Mouse (Mus musculus): ENCODE measurements around the gene Trpc6. TPM values are rescaled to one million over a fixed set of nuclear protein-coding genes. Genes with fewer than 3 reads are reported as not detected.

Trpc6 gene
- total and polyA plus RNA-seq, 3 experiments = 0.06 to 0.58 TPM; not detected in 1

DNA sequence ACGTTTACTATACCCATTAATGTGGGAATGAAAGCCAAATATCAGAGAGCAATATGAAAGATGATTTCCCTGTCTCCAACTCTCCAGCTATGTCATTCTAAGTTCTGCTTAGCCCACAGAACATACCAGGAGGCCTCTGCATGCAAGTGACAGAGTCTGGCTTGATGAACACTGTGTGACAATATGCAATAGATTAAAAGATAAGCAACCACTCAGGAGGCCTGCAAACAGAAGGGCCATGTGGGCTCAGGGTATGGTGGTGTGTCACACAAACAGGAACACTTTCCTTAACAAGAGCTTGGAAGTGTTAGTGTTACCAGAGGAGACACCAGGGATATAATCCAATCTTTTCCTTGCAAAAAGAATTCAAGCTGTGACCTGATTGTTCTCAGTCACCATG is 159.6 kb downstream of the Trpc6 start:
- no peaks in the 10 kb centered on the region for H3K36me3 ChIP-seq (ENCODE audit: control insufficient read depth in 1 of 2, insufficient read depth in 2 of 2, low read length in 2 of 2)
- DNase-seq (ENCODE audit: low read depth, low spot score) = no peak
- no peaks in the 10 kb centered on the region for H3K4me1 ChIP-seq (ENCODE audit: control insufficient read depth in 1 of 2, insufficient read depth in 2 of 2, low read length in 2 of 2)
- H3K27me3 ChIP-seq (ENCODE audit: control insufficient read depth in 1 of 2, insufficient read depth in 2 of 2, low read length in 2 of 2) = peaks cover 0 to 4% of the 10 kb centered on the region in 2 experiments; a peak in 2 of 4 replicates
- H3K4me3 ChIP-seq (ENCODE audit: control insufficient read depth in 1 of 2, insufficient read depth in 1 of 2, low read depth in 2 of 2, low read length in 2 of 2) = no peak overlapping the region
- H3K27ac ChIP-seq (ENCODE audit: control insufficient read depth, low read depth, low read length) = no peak overlapping the region
- TF ChIP-seq USF2 (IDR thresholded peaks at IDR 0.05; ENCODE audit: borderline replicate concordance in 1 of 2, insufficient read depth in 1 of 2, low read depth in 1 of 2, low read length in 2 of 2) (no peak), POLR2A (IDR thresholded peaks at IDR 0.05; ENCODE audit: control insufficient read depth in 1 of 2, insufficient read depth in 1 of 2, low read depth in 1 of 2, low read length in 2 of 2, poor library complexity in 1 of 2) (no peak), BHLHE40 (IDR thresholded peaks at IDR 0.05; ENCODE audit: borderline replicate concordance, low read depth, low read length) (no peak), MAX (IDR thresholded peaks at IDR 0.05; ENCODE audit: low read length) (no peak), TBP (IDR thresholded peaks at IDR 0.05; ENCODE audit: low read depth, low read length) (no peak)
- H3K9me3 ChIP-seq (replicated peaks; ENCODE audit: insufficient read depth, low read length) = no peaks in the 10 kb centered on the region
- H3K79me2 ChIP-seq (ENCODE audit: control insufficient read depth, insufficient read depth, low read length, poor library complexity) = no peaks in the 10 kb centered on the region
- no peak overlapping the region for H3K9ac ChIP-seq (ENCODE audit: control insufficient read depth, low read depth, low read length, poor library complexity, severe bottlenecking)

GRCm38 (mm10) chr9:8703956-8704355 is 160.0 kb downstream of the Trpc6 start:
- TF ChIP-seq SIN3A (IDR thresholded peaks at IDR 0.05; ENCODE audit: low read length) (no peak), ZNF384 (IDR thresholded peaks at IDR 0.05; ENCODE audit: low read depth, low read length) (no peak), MAX (IDR thresholded peaks at IDR 0.05; ENCODE audit: low read length) (no peak), MAFK (IDR thresholded peaks at IDR 0.05; ENCODE audit: borderline replicate concordance, low read depth, low read length) (no peak), GATA1 (IDR thresholded peaks at IDR 0.05; ENCODE audit: low read depth, low read length) (no peak), SMC3 (IDR thresholded peaks at IDR 0.05; ENCODE audit: low read depth, low read length) (no peak), RCOR1 (IDR thresholded peaks at IDR 0.05; ENCODE audit: low read depth, low read length) (no peak), MYC (IDR thresholded peaks at IDR 0.05; ENCODE audit: low read depth, low read length) (no peak), CTCF (IDR thresholded peaks at IDR 0.05 in 2 of 3, conservative IDR thresholded peaks at IDR 0.05 in 1 of 3; ENCODE audit: control insufficient read depth in 1 of 3, insufficient read depth in 1 of 3, low read depth in 2 of 3, low read length in 3 of 3, poor library complexity in 1 of 3, severe bottlenecking in 1 of 3) (no peak), RAD21 (IDR thresholded peaks at IDR 0.05; ENCODE audit: low read depth, low read length) (no peak), TAL1 (IDR thresholded peaks at IDR 0.05; ENCODE audit: low read length) (no peak)
- peaks cover 0 to 4% of the 10 kb centered on the region in 2 experiments; a peak in 2 of 4 replicates for H3K27me3 ChIP-seq (ENCODE audit: control insufficient read depth in 1 of 2, insufficient read depth in 2 of 2, low read length in 2 of 2)
- no peaks in the 10 kb centered on the region for H3K9me3 ChIP-seq (replicated peaks; ENCODE audit: insufficient read depth, low read length)
- no peaks in the 10 kb centered on the region for H3K79me2 ChIP-seq (ENCODE audit: control insufficient read depth, insufficient read depth, low read length, poor library complexity)
- no peaks in the 10 kb centered on the region for H3K4me1 ChIP-seq (ENCODE audit: control insufficient read depth in 1 of 2, insufficient read depth in 2 of 2, low read length in 2 of 2)
- H3K36me3 ChIP-seq (ENCODE audit: control insufficient read depth in 1 of 2, insufficient read depth in 2 of 2, low read length in 2 of 2) = no peaks in the 10 kb centered on the region
- H3K4me3 ChIP-seq (ENCODE audit: control insufficient read depth in 1 of 2, insufficient read depth in 1 of 2, low read depth in 2 of 2, low read length in 2 of 2) = no peak overlapping the region
- H3K9ac ChIP-seq (ENCODE audit: control insufficient read depth, low read depth, low read length, poor library complexity, severe bottlenecking) = no peak overlapping the region
- no peak overlapping the region for H3K27ac ChIP-seq (ENCODE audit: control insufficient read depth, low read depth, low read length)
- no peak for DNase-seq (ENCODE audit: low read depth, low spot score)
